Mouse (Mus musculus) cortical plate, adult 2 months (tissue): ENCODE results near the gene Ick. TPM values are rescaled to one million over a fixed set of nuclear protein-coding genes. Genes with fewer than 3 reads are reported as not detected.
"Not testable (repeated sequence)": the region's sequence is repeated elsewhere in the genome, so short reads cannot be mapped to it uniquely, and the experiment has no call there.

Experiments
- H3K27ac ChIP-seq: fragments of 200-500 bp; 2 replicates; pipeline ENCODE4 v1.5.1; 2012; ENCODE audit warnings: low read length, control low read depth, inconsistent platforms; ENCODE audit not compliant: insufficient read depth
- H3K4me1 ChIP-seq: fragments of 200-500 bp; 2 replicates; pipeline ENCODE4 v1.6.1; 2011; ENCODE audit warnings: low read length; ENCODE audit not compliant: control insufficient read depth, insufficient read depth
- H3K4me3 ChIP-seq: fragments of 200-500 bp; 2 replicates; pipeline ENCODE4 v1.5.1; 2011; ENCODE audit warnings: mild to moderate bottlenecking, low read length, control low read depth; ENCODE audit not compliant: insufficient read depth
- CTCF ChIP-seq: fragments of 200-500 bp; IDR thresholded peaks from 2 replicates; pipeline ENCODE4 v1.5.1; 2011; ENCODE audit warnings: mild to moderate bottlenecking, control low read depth, low read length; ENCODE audit not compliant: insufficient read depth; ENCODE audit errors: extremely low read depth
- POLR2A ChIP-seq: fragments of 200-500 bp; IDR thresholded peaks from 2 replicates; pipeline ENCODE4 v1.6.1; 2011; ENCODE audit warnings: mild to moderate bottlenecking, low read length, control low read depth; ENCODE audit not compliant: insufficient read depth; ENCODE audit errors: extremely low read depth
- polyA plus RNA-seq: library from polyadenylated mRNA; depleted of rRNA; stranded (reverse); fragments of >200 nt; gene quantifications from 2 replicates; pipeline ENCODE4 v1.2.3, GENCODE M21; 2012; rRNA removed

Gene Ick
- 18.0 and 19.1 TPM in 2 replicates for polyA plus RNA-seq

- H3K4me3 ChIP-seq, result peak within 1 kb of the TSS; percentile 62
- H3K27ac ChIP-seq, result peak within 1 kb of the TSS; percentile 96
- peaks cover 2% of the 10 kb centered on the region; the same call in 1 of the 2 replicates for H3K4me1 ChIP-seq
- TF ChIP-seq CTCF, result no peak
- TF ChIP-seq POLR2A, result peak; percentile 89
Measured at GRCm38 (mm10) chr9:78108796-78109239, at the start of gene Ick, which contains the start of gene Fbxo9. Gene Ick (plus strand): TSS chr9:78109192. Gene Fbxo9 (minus strand): TSS chr9:78109065.

- TF ChIP-seq CTCF (no peak), POLR2A (no peak)
- no peak overlapping the region for H3K4me3 ChIP-seq
- no peak overlapping the region for H3K27ac ChIP-seq
- H3K4me1 ChIP-seq, result no peaks in the 10 kb centered on the region
Measured at GRCm38 (mm10) chr9:78059525-78060120, 49.4 kb upstream of the Ick start.

GRCm38 (mm10) chr9:78062392-78062791 is 46.6 kb upstream of the Ick start:
- Histone ChIP-seq H3K4me1 (no peaks in the 10 kb centered on the region), H3K4me3 (no peak overlapping the region), H3K27ac (no peak overlapping the region)
- TF ChIP-seq POLR2A (no peak), CTCF (no peak)

GRCm38 (mm10) chr9:78064121-78064520 is 44.9 kb upstream of the Ick start:
- no peak overlapping the region for H3K4me3 ChIP-seq
- no peaks in the 10 kb centered on the region for H3K4me1 ChIP-seq
- no peak overlapping the region for H3K27ac ChIP-seq
- TF ChIP-seq CTCF (no peak), POLR2A (no peak)

GRCm38 (mm10) chr9:78070496-78070895 is 38.5 kb upstream of the Ick start:
- Histone ChIP-seq H3K4me1 (no peaks in the 10 kb centered on the region), H3K4me3 (no peak overlapping the region), H3K27ac (no peak overlapping the region)
- TF ChIP-seq POLR2A, result no peak
- no peak for TF ChIP-seq CTCF

GRCm38 (mm10) chr9:78071626-78072025 is 37.4 kb upstream of the Ick start:
- no peak overlapping the region for H3K27ac ChIP-seq
- TF ChIP-seq CTCF, result no peak
- TF ChIP-seq POLR2A, result no peak

GRCm38 (mm10) chr9:78073291-78073690 is 35.7 kb upstream of the Ick start:
- not testable (repeated sequence) for H3K4me1 ChIP-seq, H3K4me3 ChIP-seq, H3K27ac ChIP-seq

More at GRCm38 (mm10) chr9:78071626-78072025, 37.4 kb upstream of the Ick start:
- no peak overlapping the region for H3K4me3 ChIP-seq
- H3K4me1 ChIP-seq, result no peaks in the 10 kb centered on the region

- Histone ChIP-seq H3K4me3 (no peak overlapping the region), H3K4me1 (no peaks in the 10 kb centered on the region), H3K27ac (no peak overlapping the region)
- TF ChIP-seq CTCF (no peak), POLR2A (no peak)
Measured at GRCm38 (mm10) chr9:78073713-78074340, 35.2 kb upstream of the Ick start.

GRCm38 (mm10) chr9:78075256-78075655 is 33.7 kb upstream of the Ick start:
- TF ChIP-seq POLR2A (no peak), CTCF (no peak)
- Histone ChIP-seq H3K4me3 (no peak overlapping the region), H3K4me1 (no peaks in the 10 kb centered on the region), H3K27ac (no peak overlapping the region)

- H3K4me3 ChIP-seq, result no peak overlapping the region
- TF ChIP-seq CTCF (peak; percentile 25; the same call in 1 of the 2 replicates), POLR2A (no peak)
- H3K27ac ChIP-seq, result no peak overlapping the region
- H3K4me1 ChIP-seq, result no peaks in the 10 kb centered on the region
Measured at GRCm38 (mm10) chr9:78078240-78078639, 30.8 kb upstream of the Ick start.

GRCm38 (mm10) chr9:78081835-78082234 is 27.2 kb upstream of the Ick start:
- H3K27ac ChIP-seq, result no peak overlapping the region
- TF ChIP-seq CTCF, result no peak
- no peak for TF ChIP-seq POLR2A
- H3K4me1 ChIP-seq, result no peaks in the 10 kb centered on the region
- no peak overlapping the region for H3K4me3 ChIP-seq
